Mouse (Mus musculus) limb, embryonic 10.5 days (tissue): ENCODE measurements around the gene Ksr1. TPM values are rescaled to one million over a fixed set of nuclear protein-coding genes. Genes with fewer than 3 reads are reported as not detected.
"Not testable (repeated sequence)": the region's sequence is repeated elsewhere in the genome, so short reads cannot be mapped to it uniquely, and the experiment has no call there.

ENCODE experiments used
- DNase-seq: peaks from one replicate; pipeline ENCODE4 v3.0.0-alpha.2; 2017; ENCODE audit warnings: low spot score
- H3K27ac ChIP-seq: fragments of 300-500 bp; sonication (generic); 2 replicates; pipeline ENCODE4 v1.5.1; 2016; ENCODE audit warnings: mild to moderate bottlenecking
- H3K27me3 ChIP-seq: fragments of 300-500 bp; sonication (generic); 2 replicates; pipeline ENCODE4 v1.6.1; 2016; ENCODE audit warnings: low read depth, mild to moderate bottlenecking; ENCODE audit not compliant: poor library complexity, severe bottlenecking
- H3K36me3 ChIP-seq: fragments of 300-500 bp; sonication (generic); 2 replicates; pipeline ENCODE4 v1.6.1; 2016; ENCODE audit warnings: mild to moderate bottlenecking, moderate library complexity
- H3K4me1 ChIP-seq: fragments of 300-500 bp; sonication (generic); 2 replicates; pipeline ENCODE4 v1.6.1; 2016
- H3K4me3 ChIP-seq: fragments of 300-500 bp; sonication (generic); 2 replicates; pipeline ENCODE4 v1.5.1; 2016; ENCODE audit warnings: mild to moderate bottlenecking, moderate library complexity
- H3K9me3 ChIP-seq: fragments of 300-500 bp; sonication (generic); replicated peaks from 2 replicates; pipeline ENCODE4 v1.6.1; 2016; ENCODE audit warnings: mild to moderate bottlenecking
- WGBS: fragments of 180-500 bp; shearing (Covaris S2); methylation state at CpG from one replicate; pipeline ENCODE4 v1.1.7; 2016; 5-methylcytosine and 5-hydroxymethylcytosine counted together
- polyA plus RNA-seq: library from polyadenylated mRNA; unstranded; fragments of >200 nt; fragmentation: Nextera tagmentation; extraction: Ambion mirVana; gene quantifications from 2 replicates; pipeline ENCODE4 v1.2.1, GENCODE M21; 2016

The Ksr1 gene
- polyA plus RNA-seq, 1 experiment from 2014 or later: 1.3 TPM

GRCm38 (mm10) chr11:79015660-79016215 is 130.5 kb downstream of the Ksr1 start:
- H3K9me3 ChIP-seq: no peaks in the 10 kb centered on the region
- H3K4me3 ChIP-seq: no peak overlapping the region
- no peak overlapping the region for H3K27ac ChIP-seq
- no peak for DNase-seq
- WGBS: 91% methylated on average over 24 of the region's 24 CpGs
- H3K36me3 ChIP-seq: peaks cover 16% of the 10 kb centered on the region
- H3K27me3 ChIP-seq: no peaks in the 10 kb centered on the region
- H3K4me1 ChIP-seq: peaks cover 42% of the 10 kb centered on the region

GRCm38 (mm10) chr11:79014602-79015325 is 131.4 kb downstream of the Ksr1 start:
- no peaks in the 10 kb centered on the region for H3K9me3 ChIP-seq
- 0 out of 2 replicates have a peak overlapping the region, but pooled peaks have one; percentile 1 for H3K27ac ChIP-seq
- H3K4me3 ChIP-seq: no peak overlapping the region
- H3K36me3 ChIP-seq: peaks cover 8% of the 10 kb centered on the region; the same call in 1 of the 2 replicates
- no peaks in the 10 kb centered on the region for H3K27me3 ChIP-seq
- WGBS: 75% methylated on average over 15 of the region's 15 CpGs
- H3K4me1 ChIP-seq: peaks cover 34% of the 10 kb centered on the region
- DNase-seq: no peak

DNA sequence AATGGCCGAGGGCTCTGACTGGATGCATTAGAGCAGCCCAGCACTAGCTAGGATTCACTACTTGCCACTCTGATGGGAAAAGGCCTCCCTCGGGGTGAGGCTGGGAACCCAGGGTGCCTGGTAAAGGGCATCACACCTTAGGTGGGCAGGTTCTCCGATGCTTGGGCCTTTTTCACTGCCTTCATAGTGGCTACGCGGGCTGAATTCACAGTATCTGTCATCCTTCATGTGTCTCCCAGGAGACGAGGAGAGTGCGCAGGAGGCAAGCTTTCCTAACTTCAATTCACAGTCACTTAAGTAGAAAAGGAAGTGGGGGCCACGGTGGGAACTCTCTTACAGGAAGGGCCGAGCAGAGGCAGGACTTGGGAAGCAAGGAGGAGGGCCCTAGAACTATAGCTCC is 132.4 kb downstream of the Ksr1 start:
- peaks cover 2% of the 10 kb centered on the region; the same call in 1 of the 2 replicates for H3K36me3 ChIP-seq
- peak overlapping the region; percentile 12; the same call in 1 of the 2 replicates for H3K27ac ChIP-seq
- no peak for DNase-seq
- no peaks in the 10 kb centered on the region for H3K27me3 ChIP-seq
- no peaks in the 10 kb centered on the region for H3K9me3 ChIP-seq
- no peak overlapping the region for H3K4me3 ChIP-seq
- H3K4me1 ChIP-seq: peaks cover 34% of the 10 kb centered on the region
- 74% methylated on average over 9 of the region's 9 CpGs for WGBS

GRCm38 (mm10) chr11:79013056-79013455 is 133.2 kb downstream of the Ksr1 start:
- Histone ChIP-seq H3K27ac (no peak overlapping the region), H3K4me1 (peaks cover 34% of the 10 kb centered on the region), H3K36me3 (peaks cover 2% of the 10 kb centered on the region; the same call in 1 of the 2 replicates), H3K4me3 (no peak overlapping the region), H3K9me3 (no peaks in the 10 kb centered on the region), H3K27me3 (no peaks in the 10 kb centered on the region)
- DNase-seq: no peak

GRCm38 (mm10) chr11:79012529-79012928 is 133.7 kb downstream of the Ksr1 start:
- H3K36me3 ChIP-seq: peaks cover 2% of the 10 kb centered on the region; the same call in 1 of the 2 replicates
- no peaks in the 10 kb centered on the region for H3K9me3 ChIP-seq
- DNase-seq: no peak
- 98% methylated on average over 2 of the region's 2 CpGs for WGBS
- H3K27me3 ChIP-seq: no peaks in the 10 kb centered on the region
- H3K27ac ChIP-seq: no peak overlapping the region
- no peak overlapping the region for H3K4me3 ChIP-seq
- peaks cover 34% of the 10 kb centered on the region for H3K4me1 ChIP-seq

DNA sequence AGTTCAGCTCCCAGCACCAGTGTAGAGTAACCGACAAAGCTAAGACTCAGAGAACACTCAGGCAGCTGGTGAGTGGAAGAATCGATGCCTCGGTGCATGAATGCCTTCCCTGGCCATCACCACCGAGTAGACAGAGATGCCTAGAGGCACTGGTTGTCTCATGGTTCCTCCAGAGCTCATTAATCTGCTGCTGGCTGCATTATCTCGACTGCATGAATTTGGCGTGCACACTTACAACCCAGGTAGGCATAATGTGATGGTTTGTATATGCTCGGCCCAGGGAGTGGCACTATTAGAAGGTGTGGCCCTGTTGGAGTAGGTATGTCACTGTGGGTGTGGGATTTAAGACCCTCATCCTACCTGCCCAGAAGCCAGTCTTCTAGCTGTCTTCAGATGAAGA is 137.3 kb downstream of the Ksr1 start:
- no peak for DNase-seq
- 91% methylated on average over 7 of the region's 7 CpGs for WGBS
- H3K9me3 ChIP-seq: no peaks in the 10 kb centered on the region
- peaks cover 3% of the 10 kb centered on the region for H3K4me1 ChIP-seq
- no peaks in the 10 kb centered on the region for H3K36me3 ChIP-seq
- no peak overlapping the region for H3K27ac ChIP-seq
- no peaks in the 10 kb centered on the region for H3K27me3 ChIP-seq
- H3K4me3 ChIP-seq: no peak overlapping the region

- no peak overlapping the region for H3K4me3 ChIP-seq
- WGBS: 88% methylated on average over 6 of the region's 6 CpGs
- H3K27ac ChIP-seq: no peak overlapping the region
- no peaks in the 10 kb centered on the region for H3K36me3 ChIP-seq
- H3K27me3 ChIP-seq: no peaks in the 10 kb centered on the region
- no peak for DNase-seq
- H3K9me3 ChIP-seq: no peaks in the 10 kb centered on the region
- H3K4me1 ChIP-seq: peaks cover 6% of the 10 kb centered on the region; the same call in 1 of the 2 replicates
These were observed 138.0 kb downstream of the Ksr1 start for GRCm38 (mm10) chr11:79008007-79008775.

- not testable (repeated sequence) for H3K4me3 ChIP-seq, DNase-seq, H3K27me3 ChIP-seq, H3K27ac ChIP-seq, H3K36me3 ChIP-seq, H3K9me3 ChIP-seq
- WGBS: 84% methylated on average over 3 of the region's 3 CpGs
- H3K4me1 ChIP-seq: peaks cover 12% of the 10 kb centered on the region
These were observed 138.9 kb downstream of the Ksr1 start for GRCm38 (mm10) chr11:79007356-79007755.

- peaks cover 13% of the 10 kb centered on the region for H3K4me1 ChIP-seq
- H3K27me3 ChIP-seq: no peaks in the 10 kb centered on the region
- H3K9me3 ChIP-seq: no peaks in the 10 kb centered on the region
- no peak for DNase-seq
- H3K4me3 ChIP-seq: no peak overlapping the region
- H3K36me3 ChIP-seq: no peaks in the 10 kb centered on the region
- H3K27ac ChIP-seq: no peak overlapping the region
- WGBS: 79% methylated on average over 5 of the region's 5 CpGs
These were observed 139.8 kb downstream of the Ksr1 start for GRCm38 (mm10) chr11:79006417-79006816.

- Histone ChIP-seq H3K27ac (no peak overlapping the region), H3K4me3 (no peak overlapping the region), H3K9me3 (no peaks in the 10 kb centered on the region), H3K4me1 (peaks cover 13% of the 10 kb centered on the region), H3K36me3 (no peaks in the 10 kb centered on the region), H3K27me3 (no peaks in the 10 kb centered on the region)
- 89% methylated on average over 14 of the region's 14 CpGs for WGBS
- no peak for DNase-seq
These were observed 140.4 kb downstream of the Ksr1 start for GRCm38 (mm10) chr11:79005578-79006394.

DNA sequence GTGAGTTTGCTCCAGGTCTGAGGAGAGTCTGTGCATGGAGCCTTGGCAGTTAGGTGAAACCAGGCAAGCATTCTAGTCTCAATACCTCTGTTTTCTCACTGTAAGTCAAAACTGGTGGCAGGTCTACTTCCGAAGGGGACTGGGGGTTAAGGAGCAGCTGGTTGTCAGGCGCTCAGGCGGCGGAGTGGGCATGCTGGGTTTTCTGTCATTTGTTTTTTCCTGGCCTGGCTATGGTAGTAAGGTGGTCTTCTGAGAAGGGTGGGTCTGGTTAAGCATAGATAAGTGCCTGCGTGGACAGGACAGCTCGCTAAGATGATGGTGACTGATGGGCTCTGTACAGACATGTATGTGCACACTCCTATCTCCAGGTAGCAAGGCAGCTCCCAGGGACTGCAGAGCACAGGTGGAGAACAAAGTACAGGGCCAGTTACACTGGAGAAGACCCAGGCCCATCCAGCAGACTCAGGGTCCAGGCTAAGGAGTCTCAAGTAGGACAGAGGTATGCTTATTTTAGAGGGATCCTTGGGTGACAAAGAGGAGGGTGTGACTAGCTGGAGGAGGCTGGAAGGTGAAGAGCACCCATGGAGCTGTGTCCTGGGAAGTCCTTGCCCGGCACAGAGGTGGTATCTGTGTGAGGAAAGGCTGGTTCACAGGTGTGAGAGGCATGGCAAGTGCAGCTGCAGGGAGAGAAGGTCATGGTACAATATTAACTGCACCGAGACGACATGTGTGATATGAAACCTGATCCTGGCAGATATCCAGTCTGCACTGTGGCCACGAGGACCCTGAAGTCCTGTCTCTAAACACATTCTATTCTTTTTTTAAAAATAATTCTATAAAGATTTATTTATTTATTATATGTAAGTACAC is 142.2 kb downstream of the Ksr1 start:
- Histone ChIP-seq H3K27me3 (no peaks in the 10 kb centered on the region), H3K4me3 (no peak overlapping the region), H3K4me1 (peaks cover 13% of the 10 kb centered on the region), H3K9me3 (no peaks in the 10 kb centered on the region), H3K36me3 (no peaks in the 10 kb centered on the region), H3K27ac (no peak overlapping the region)
- DNase-seq: no peak
- WGBS: 82% methylated on average over 10 of the region's 10 CpGs
